Mouse (Mus musculus): ENCODE measurements around the gene Atp2b4.

GRCm38 (mm10) chr1:133788864-133789263, 12.0 kb downstream of the Atp2b4 start:
- no peak for TF ChIP-seq POLR2A (IDR thresholded peaks at IDR 0.05; ENCODE audit: control insufficient read depth, low read depth, low read length)
- TF ChIP-seq CTCF (IDR thresholded peaks at IDR 0.05; ENCODE audit: control insufficient read depth, insufficient read depth, insufficient replicate concordance, low read depth, low read length) = no peak
